Comparison of ENCODE assay signal across 7 mouse cellular contexts in the genomic region with DNA sequence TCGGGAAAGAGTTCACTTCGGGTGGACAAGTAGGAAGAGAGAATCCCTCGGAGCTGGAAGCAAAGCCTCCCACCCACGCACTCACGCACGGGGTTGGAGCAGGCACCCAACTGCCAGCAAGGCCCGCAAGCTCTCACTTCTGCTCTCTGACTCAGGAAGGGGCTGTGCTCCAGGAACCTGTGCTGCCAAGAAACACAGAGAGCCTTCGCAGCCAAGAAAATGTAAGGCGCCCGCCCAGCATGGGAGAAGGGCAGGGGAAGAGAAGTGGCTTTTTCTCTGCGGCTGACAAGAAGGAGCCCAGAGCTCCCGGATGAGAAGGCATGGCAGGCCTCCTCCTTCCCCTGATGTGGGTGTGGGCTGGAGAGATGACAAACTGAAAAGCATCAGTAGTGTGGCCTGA.
DNase-seq lines count a peak whose midpoint lies in the region; ATAC-seq lines count a peak whose summit lies in the region.

No protein-coding gene starts in this region.

- H3K9me3 ChIP-seq in embryonic facial prominence, embryonic 15.5 days (replicated peaks) = no peaks in the 10 kb centered on the region

- no peak overlapping the region for H3K4me2 ChIP-seq in embryonic facial prominence, embryonic 15.5 days (replicated peaks)

- 55% methylated on average over 12 of the region's 12 CpGs for WGBS in embryonic facial prominence, embryonic 15.5 days

- DNase-seq in ovary, postnatal 14 days (ENCODE audit: low spot score) = peak; percentile 7
- no peak for DNase-seq in ovary, adult 18-20 months (ENCODE audit: low spot score)
- peak; percentile 47 for DNase-seq in heart, postnatal 4 days
- DNase-seq in skeletal muscle tissue, adult 2 months (ENCODE audit: low read depth, low spot score) = peak; percentile 54
- DNase-seq in retina, embryonic 14.5 days (ENCODE audit: low spot score) = no peak
- DNase-seq in kidney, adult 8-10 months = no peak

- H3K36me3 ChIP-seq in embryonic facial prominence, embryonic 15.5 days = no peaks in the 10 kb centered on the region

- no peak overlapping the region for H3K9ac ChIP-seq in embryonic facial prominence, embryonic 15.5 days

- peaks cover 13% of the 10 kb centered on the region for H3K4me1 ChIP-seq in embryonic facial prominence, embryonic 15.5 days

- H3K4me3 ChIP-seq in embryonic facial prominence, embryonic 15.5 days (replicated peaks) = no peak overlapping the region

- no peaks in the 10 kb centered on the region for H3K27me3 ChIP-seq in embryonic facial prominence, embryonic 15.5 days

- no peak for ATAC-seq in embryonic facial prominence, embryonic 15.5 days (ENCODE audit: insufficient number of reproducible peaks, low FRiP score, low TSS enrichment, low read depth)

- H3K27ac ChIP-seq in embryonic facial prominence, embryonic 15.5 days (replicated peaks) = peak overlapping the region; percentile 44; the same call in 1 of the 2 replicates

Comparison
In these comparisons a context has a peak if more than half of its experiments do, and no peak if none do; other contexts are left out.
1. DNase-seq: peak in ovary, postnatal 14 days (single experiment), heart, postnatal 4 days (single experiment) and skeletal muscle tissue, adult 2 months (single experiment); none in ovary, adult 18-20 months (single experiment), retina, embryonic 14.5 days (single experiment) and kidney, adult 8-10 months (0 of 2).